Mouse (Mus musculus) embryonic facial prominence, embryonic 11.5 days (tissue): Measurements from ENCODE around the gene Slc35g1. TPM values are rescaled to one million over a fixed set of nuclear protein-coding genes. Genes with fewer than 3 reads are reported as not detected.
A peak's percentile ranks its signal among the peaks of the same experiment; 100 is the strongest.

Source experiments
- ATAC-seq: fragments of 200-750 bp; cut with Nextera tagmentation; replicated peaks from 2 replicates; pipeline ENCODE4 v1.8.0; 2017; ENCODE audit warnings: low read depth; ENCODE audit not compliant: insufficient number of reproducible peaks, low FRiP score, low TSS enrichment
- DNase-seq: peaks from one replicate; pipeline ENCODE4 v3.0.0-alpha.2; 2015; ENCODE audit warnings: low spot score
- H3K27ac ChIP-seq: fragments of 300-500 bp; sonication (generic); replicated peaks from 2 replicates; pipeline ENCODE4 v1.5.1; 2014; ENCODE audit warnings: mild to moderate bottlenecking, low read depth, low read length, control low read depth
- H3K27me3 ChIP-seq: fragments of 300-500 bp; sonication (generic); 2 replicates; pipeline ENCODE4 v1.6.1; 2014; ENCODE audit warnings: mild to moderate bottlenecking, low read length, moderate library complexity, mixed read lengths; ENCODE audit not compliant: control insufficient read depth, insufficient read depth
- H3K36me3 ChIP-seq: fragments of 300-500 bp; sonication (generic); replicated peaks from 2 replicates; pipeline ENCODE4 v1.6.1; 2014; ENCODE audit warnings: low read depth, mild to moderate bottlenecking, low read length, moderate library complexity, mixed read lengths; ENCODE audit not compliant: control insufficient read depth, insufficient read depth
- H3K4me1 ChIP-seq: fragments of 300-500 bp; sonication (generic); 2 replicates; pipeline ENCODE4 v1.6.1; 2014; ENCODE audit warnings: low read length, mixed read lengths; ENCODE audit not compliant: control insufficient read depth, insufficient read depth
- H3K4me2 ChIP-seq: fragments of 300-500 bp; sonication (generic); 2 replicates; pipeline ENCODE4 v1.6.1; 2014; ENCODE audit warnings: low read depth, mild to moderate bottlenecking, control low read depth, low read length, moderate library complexity
- H3K4me3 ChIP-seq: fragments of 300-500 bp; sonication (generic); 2 replicates; pipeline ENCODE4 v1.5.1; 2014; ENCODE audit warnings: low read depth, low read length, control low read depth
- H3K9ac ChIP-seq: fragments of 300-500 bp; sonication (generic); replicated peaks from 2 replicates; pipeline ENCODE4 v1.6.1; 2014; ENCODE audit warnings: mild to moderate bottlenecking, control low read depth, low read length
- H3K9me3 ChIP-seq: fragments of 300-500 bp; sonication (generic); replicated peaks from 2 replicates; pipeline ENCODE4 v1.6.1; 2016; ENCODE audit warnings: mild to moderate bottlenecking, low read length, inconsistent platforms, mixed read lengths; ENCODE audit not compliant: control insufficient read depth
- WGBS: fragments of 180-500 bp; shearing (Covaris S2); extraction: QIAGEN DNeasy Blood & Tissue Kit; methylation state at CpG from one replicate; pipeline ENCODE4 v1.1.7; 2014; 5-methylcytosine and 5-hydroxymethylcytosine counted together
- polyA plus RNA-seq: library from polyadenylated mRNA; unstranded; fragments of >200 nt; fragmentation: Nextera tagmentation; extraction: Ambion mirVana; gene quantifications from 2 replicates; pipeline ENCODE4 v1.2.1, GENCODE M21; 2014

The Slc35g1 gene
- polyA plus RNA-seq, 1 experiment from 2014 or later, result 3.8 TPM

GRCm38 (mm10) chr19:38422926-38423325 lies 27.1 kb downstream of the Slc35g1 start:
- WGBS, result 62% methylated on average over 6 of the region's 6 CpGs
- ATAC-seq (no peak), DNase-seq (no peak)
- Histone ChIP-seq H3K4me3 (no peak overlapping the region), H3K4me1 (no peaks in the 10 kb centered on the region), H3K9me3 (no peaks in the 10 kb centered on the region), H3K36me3 (no peaks in the 10 kb centered on the region), H3K27ac (no peak overlapping the region), H3K9ac (no peak overlapping the region), H3K4me2 (no peak overlapping the region), H3K27me3 (no peaks in the 10 kb centered on the region)

- DNase-seq (peak; percentile 71), ATAC-seq (no peak)
- no peak overlapping the region for H3K9ac ChIP-seq
- no peak overlapping the region for H3K4me2 ChIP-seq
- no peak overlapping the region for H3K27ac ChIP-seq
- H3K4me3 ChIP-seq, result no peak overlapping the region
- no peaks in the 10 kb centered on the region for H3K36me3 ChIP-seq
- no peaks in the 10 kb centered on the region for H3K9me3 ChIP-seq
- WGBS, result 35% methylated on average over 7 of the region's 7 CpGs
- H3K4me1 ChIP-seq, result no peaks in the 10 kb centered on the region
- no peaks in the 10 kb centered on the region for H3K27me3 ChIP-seq
These were observed 28.1 kb downstream of the Slc35g1 start for GRCm38 (mm10) chr19:38423884-38424283.

- Histone ChIP-seq H3K9me3 (no peaks in the 10 kb centered on the region), H3K4me3 (no peak overlapping the region), H3K9ac (no peak overlapping the region), H3K27me3 (no peaks in the 10 kb centered on the region), H3K36me3 (no peaks in the 10 kb centered on the region), H3K4me2 (no peak overlapping the region), H3K4me1 (no peaks in the 10 kb centered on the region), H3K27ac (no peak overlapping the region)
- WGBS, result 47% methylated on average over 6 of the region's 7 CpGs
- ATAC-seq, result no peak
- no peak for DNase-seq
These were observed 28.8 kb downstream of the Slc35g1 start for GRCm38 (mm10) chr19:38424581-38424980.

GRCm38 (mm10) chr19:38429269-38429668 lies 33.5 kb downstream of the Slc35g1 start:
- no peak overlapping the region for H3K4me3 ChIP-seq
- no peak overlapping the region for H3K4me2 ChIP-seq
- H3K27me3 ChIP-seq, result no peaks in the 10 kb centered on the region
- no peaks in the 10 kb centered on the region for H3K4me1 ChIP-seq
- no peak for ATAC-seq
- peak; percentile 65 for DNase-seq
- no peak overlapping the region for H3K27ac ChIP-seq
- no peaks in the 10 kb centered on the region for H3K9me3 ChIP-seq
- no peak overlapping the region for H3K9ac ChIP-seq
- WGBS, result 52% methylated on average over 5 of the region's 5 CpGs
- no peaks in the 10 kb centered on the region for H3K36me3 ChIP-seq

- Histone ChIP-seq H3K4me1 (no peaks in the 10 kb centered on the region), H3K9me3 (no peaks in the 10 kb centered on the region), H3K36me3 (no peaks in the 10 kb centered on the region), H3K4me2 (no peak overlapping the region), H3K27ac (no peak overlapping the region), H3K27me3 (no peaks in the 10 kb centered on the region), H3K9ac (no peak overlapping the region), H3K4me3 (no peak overlapping the region)
- ATAC-seq, result no peak
- WGBS, result 81% methylated on average over 8 of the region's 8 CpGs
- DNase-seq, result no peak
These were observed 34.7 kb downstream of the Slc35g1 start for GRCm38 (mm10) chr19:38430475-38430874.

GRCm38 (mm10) chr19:38431326-38431725 lies 35.5 kb downstream of the Slc35g1 start:
- no peaks in the 10 kb centered on the region for H3K27me3 ChIP-seq
- H3K4me2 ChIP-seq, result no peak overlapping the region
- DNase-seq (no peak), ATAC-seq (no peak)
- no peaks in the 10 kb centered on the region for H3K36me3 ChIP-seq
- no peak overlapping the region for H3K27ac ChIP-seq
- no peaks in the 10 kb centered on the region for H3K4me1 ChIP-seq
- WGBS, result 76% methylated on average over 7 of the region's 7 CpGs
- H3K4me3 ChIP-seq, result no peak overlapping the region
- no peak overlapping the region for H3K9ac ChIP-seq
- no peaks in the 10 kb centered on the region for H3K9me3 ChIP-seq

GRCm38 (mm10) chr19:38432021-38432420 lies 36.2 kb downstream of the Slc35g1 start:
- H3K4me3 ChIP-seq, result no peak overlapping the region
- H3K27ac ChIP-seq, result no peak overlapping the region
- H3K9me3 ChIP-seq, result no peaks in the 10 kb centered on the region
- ATAC-seq, result no peak
- 72% methylated on average over 3 of the region's 3 CpGs for WGBS
- no peak overlapping the region for H3K9ac ChIP-seq
- no peaks in the 10 kb centered on the region for H3K4me1 ChIP-seq
- H3K36me3 ChIP-seq, result no peaks in the 10 kb centered on the region
- no peak overlapping the region for H3K4me2 ChIP-seq
- DNase-seq, result no peak
- no peaks in the 10 kb centered on the region for H3K27me3 ChIP-seq

GRCm38 (mm10) chr19:38433381-38433780 lies 37.6 kb downstream of the Slc35g1 start:
- DNase-seq, result no peak
- Histone ChIP-seq H3K27me3 (no peaks in the 10 kb centered on the region), H3K4me1 (no peaks in the 10 kb centered on the region), H3K9ac (no peak overlapping the region), H3K9me3 (no peaks in the 10 kb centered on the region), H3K4me3 (no peak overlapping the region), H3K27ac (no peak overlapping the region), H3K4me2 (no peak overlapping the region), H3K36me3 (no peaks in the 10 kb centered on the region)
- 90% methylated on average over 2 of the region's 2 CpGs for WGBS
- no peak for ATAC-seq
